26 mouse cellular contexts compared by ENCODE assay signal in the genomic region with DNA sequence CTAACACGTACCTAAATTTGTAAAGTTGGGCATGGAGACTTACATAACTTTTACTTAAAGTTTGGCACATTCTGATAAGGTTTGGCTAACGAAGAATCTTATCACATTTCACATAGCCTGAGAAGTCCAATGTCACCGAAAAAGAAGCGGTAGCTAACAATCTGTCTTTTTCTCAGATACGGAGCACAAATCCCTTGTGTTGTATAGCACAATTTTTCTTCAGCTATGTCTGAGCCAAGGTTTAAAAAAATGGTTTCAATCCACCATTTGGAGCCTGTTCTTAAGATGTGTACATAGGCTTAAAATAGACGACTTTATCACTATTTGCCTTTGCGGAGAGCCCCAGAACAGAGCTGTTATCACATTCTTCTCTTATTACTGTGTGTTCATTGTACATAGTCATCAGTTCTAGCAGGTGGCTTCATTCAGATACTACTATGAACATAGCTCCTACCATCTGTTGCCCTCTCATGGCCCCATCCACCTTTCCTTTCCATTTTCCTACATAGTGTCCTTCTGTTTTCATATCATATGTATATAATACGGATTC.
DNase-seq lines count a peak whose midpoint lies in the region; ATAC-seq lines count a peak whose summit lies in the region.
"Had no signal": no experiment of that assay in that cellular context is flagged by ENCODE, and none has a peak within 500 bp of the region (broad histone marks: within the 10 kb centered on the region; RNA-seq: fewer than 3 reads in every experiment).

No protein-coding gene starts in this region.

- H3K9me3 ChIP-seq in forebrain, embryonic 16.5 days (ENCODE audit: control insufficient read depth, low read length) = no peaks in the 10 kb centered on the region
- H3K9me3 ChIP-seq in forebrain, embryonic 13.5 days (replicated peaks) = no peaks in the 10 kb centered on the region
- H3K9me3 ChIP-seq in stomach, embryonic 14.5 days (ENCODE audit: control insufficient read depth, low read depth, low read length) = no peaks in the 10 kb centered on the region
- H3K9me3 ChIP-seq: forebrain, embryonic 10.5 days; hindbrain, embryonic 10.5 days; liver, embryonic 13.5 days; midbrain, embryonic 10.5 days; neural tube, embryonic 13.5 days had no signal

- H3K4me1 ChIP-seq in forebrain, embryonic 16.5 days (replicated peaks; ENCODE audit: control insufficient read depth, insufficient read depth, low read length) = no peaks in the 10 kb centered on the region
- no peaks in the 10 kb centered on the region for H3K4me1 ChIP-seq in forebrain, embryonic 13.5 days
- H3K4me1 ChIP-seq in stomach, embryonic 14.5 days (ENCODE audit: control insufficient read depth, insufficient read depth, low read length) = no peaks in the 10 kb centered on the region
- H3K4me1 ChIP-seq: forebrain, embryonic 10.5 days; hindbrain, embryonic 10.5 days; liver, embryonic 13.5 days; midbrain, embryonic 10.5 days; neural tube, embryonic 13.5 days had no signal

- no peak overlapping the region for H3K4me3 ChIP-seq in forebrain, embryonic 16.5 days (replicated peaks; ENCODE audit: low read length)
- no peak overlapping the region for H3K4me3 ChIP-seq in forebrain, embryonic 13.5 days
- no peak overlapping the region for H3K4me3 ChIP-seq in stomach, embryonic 14.5 days (ENCODE audit: low read depth, low read length)
- H3K4me3 ChIP-seq: forebrain, embryonic 10.5 days; hindbrain, embryonic 10.5 days; left cerebral cortex, adult 2 months; liver, embryonic 13.5 days; midbrain, embryonic 10.5 days; myocyte; neural tube, embryonic 13.5 days had no signal

- DNase-seq in layer of hippocampus, adult 9-11 months = peak; percentile 29
- DNase-seq in layer of hippocampus, adult 11-12 months (ENCODE audit: low spot score) = no peak
- DNase-seq in brain, adult 2 months (ENCODE audit: low read depth, low spot score) = peak; percentile 69
- DNase-seq in thymus, adult 18-20 months = no peak
- DNase-seq in heart, adult 18-20 months = no peak
- DNase-seq: adrenal gland, postnatal 14 days; cerebellum, adult 11-12 months; cerebellum, postnatal 10 days; gastrocnemius, postnatal 36 days; kidney, adult 18-20 months; kidney, postnatal 4 days; liver, embryonic 13.5 days; retina, postnatal 1 day; right cerebral cortex, postnatal 25 days; spleen, adult 18-20 months had no signal

- 81% methylated on average over 8 of the region's 8 CpGs for WGBS in forebrain, embryonic 16.5 days
- WGBS in forebrain, embryonic 13.5 days = 87% methylated on average over 8 of the region's 8 CpGs
- WGBS in stomach, embryonic 14.5 days = 68% methylated on average over 8 of the region's 8 CpGs

- H3K27ac ChIP-seq in forebrain, embryonic 16.5 days (ENCODE audit: low read length) = no peak overlapping the region
- H3K27ac ChIP-seq in forebrain, embryonic 13.5 days = no peak overlapping the region
- H3K27ac ChIP-seq in stomach, embryonic 14.5 days (ENCODE audit: low read length) = no peak overlapping the region
- H3K27ac ChIP-seq: forebrain, embryonic 10.5 days; hindbrain, embryonic 10.5 days; left cerebral cortex, adult 2 months; liver, embryonic 13.5 days; midbrain, embryonic 10.5 days; neural tube, embryonic 13.5 days had no signal

- H3K9ac ChIP-seq in forebrain, embryonic 16.5 days (replicated peaks; ENCODE audit: low read depth, low read length) = no peak overlapping the region
- H3K9ac ChIP-seq in forebrain, embryonic 13.5 days = no peak overlapping the region
- H3K9ac ChIP-seq in stomach, embryonic 14.5 days (replicated peaks; ENCODE audit: low read depth, low read length) = no peak overlapping the region
- H3K9ac ChIP-seq: liver, embryonic 13.5 days; neural tube, embryonic 13.5 days had no signal

- no peaks in the 10 kb centered on the region for H3K27me3 ChIP-seq in forebrain, embryonic 16.5 days (replicated peaks; ENCODE audit: control insufficient read depth, insufficient read depth, low read length)
- no peaks in the 10 kb centered on the region for H3K27me3 ChIP-seq in forebrain, embryonic 13.5 days
- no peaks in the 10 kb centered on the region for H3K27me3 ChIP-seq in stomach, embryonic 14.5 days (ENCODE audit: control insufficient read depth, insufficient read depth, low read length)
- H3K27me3 ChIP-seq: liver, embryonic 13.5 days; neural tube, embryonic 13.5 days had no signal

- ATAC-seq in forebrain, embryonic 16.5 days = peak; percentile 57; the same call in 1 of the 2 replicates
- no peak for ATAC-seq in forebrain, embryonic 13.5 days
- peak; percentile 86 for ATAC-seq in stomach, embryonic 14.5 days (ENCODE audit: insufficient number of reproducible peaks, insufficient read depth, low FRiP score, low read depth)
- ATAC-seq: hindbrain, embryonic 16.5 days; midbrain, embryonic 16.5 days had no signal

- no peak overlapping the region for H3K4me2 ChIP-seq in forebrain, embryonic 16.5 days (ENCODE audit: low read length)
- no peak overlapping the region for H3K4me2 ChIP-seq in forebrain, embryonic 13.5 days
- H3K4me2 ChIP-seq in stomach, embryonic 14.5 days (replicated peaks; ENCODE audit: low read depth, low read length) = no peak overlapping the region
- H3K4me2 ChIP-seq: liver, embryonic 13.5 days; neural tube, embryonic 13.5 days had no signal

- H3K36me3 ChIP-seq in forebrain, embryonic 16.5 days (ENCODE audit: control insufficient read depth, insufficient read depth) = no peaks in the 10 kb centered on the region
- H3K36me3 ChIP-seq in forebrain, embryonic 13.5 days (ENCODE audit: poor library complexity, severe bottlenecking) = no peaks in the 10 kb centered on the region
- no peaks in the 10 kb centered on the region for H3K36me3 ChIP-seq in stomach, embryonic 14.5 days (ENCODE audit: control insufficient read depth, insufficient read depth, low read length)
- H3K36me3 ChIP-seq: forebrain, embryonic 10.5 days; hindbrain, embryonic 10.5 days; liver, embryonic 13.5 days; midbrain, embryonic 10.5 days had no signal

Comparison
In these comparisons a context has a peak if more than half of its experiments do, and no peak if none do; other contexts are left out.
1. DNase-seq: peak in layer of hippocampus, adult 9-11 months (single experiment) and brain, adult 2 months (single experiment); none in layer of hippocampus, adult 11-12 months (single experiment), thymus, adult 18-20 months (0 of 2) and heart, adult 18-20 months (0 of 2).